Mouse (Mus musculus) bone marrow, adult 2 months (tissue): ENCODE measurements at regions not wholly inside any gene's neighbourhood (a gene's known extent, or its start where the extent isn't known, plus 50 kb on each side); places are given as distances from the start of the nearest gene placed in this dataset.
"Not testable (repeated sequence)": the region's sequence is repeated elsewhere in the genome, so short reads cannot be mapped to it uniquely, and the experiment has no call there.

Source experiments
- H3K27ac ChIP-seq: fragments of 200-500 bp; 2 replicates; pipeline ENCODE4 v1.5.1; 2012; ENCODE audit warnings: low read depth, mild to moderate bottlenecking, control low read depth, inconsistent platforms, low read length; ENCODE audit not compliant: control insufficient read depth, poor library complexity, insufficient read depth
- H3K4me1 ChIP-seq: fragments of 200-500 bp; 2 replicates; pipeline ENCODE4 v1.6.1; 2011; ENCODE audit warnings: low read length; ENCODE audit not compliant: control insufficient read depth, insufficient read depth
- H3K4me3 ChIP-seq: fragments of 200-500 bp; replicated peaks from 2 replicates; pipeline ENCODE3; 2011; ENCODE audit warnings: mild to moderate bottlenecking, low read depth, low read length, control low read depth; ENCODE audit not compliant: control insufficient read depth
- CTCF ChIP-seq: fragments of 200-500 bp; IDR thresholded peaks from 2 replicates; pipeline ENCODE4 v1.5.1; 2011; ENCODE audit warnings: low read length, control low read depth; ENCODE audit not compliant: control insufficient read depth, insufficient read depth
- POLR2A ChIP-seq: fragments of 200-500 bp; IDR thresholded peaks from 2 replicates; pipeline ENCODE4 v1.6.1; 2011; ENCODE audit warnings: low read depth, mild to moderate bottlenecking, control low read depth, low read length, borderline replicate concordance; ENCODE audit not compliant: control insufficient read depth
- WGBS: fragments of 180-500 bp; shearing (Covaris S2); methylation state at CpG from one replicate; pipeline ENCODE4 v1.1.7; 2018; 5-methylcytosine and 5-hydroxymethylcytosine counted together

- 13% methylated on average over 1 of the region's 1 CpGs for WGBS
- TF ChIP-seq CTCF: no peak
- no peak for TF ChIP-seq POLR2A
- Histone ChIP-seq H3K27ac (no peak overlapping the region), H3K4me3 (no peak overlapping the region), H3K4me1 (no peaks in the 10 kb centered on the region)
Measured at GRCm38 (mm10) chr12:92926942-92927341, 1078.0 kb upstream of the Sel1l start.

- no peak overlapping the region for H3K27ac ChIP-seq
- TF ChIP-seq CTCF (no peak), POLR2A (no peak)
- H3K4me3 ChIP-seq: no peak overlapping the region
- 79% methylated on average over 3 of the region's 3 CpGs for WGBS
- H3K4me1 ChIP-seq: no peaks in the 10 kb centered on the region
Measured at GRCm38 (mm10) chr12:92919920-92920319, 1071.0 kb upstream of the Sel1l start.

DNA sequence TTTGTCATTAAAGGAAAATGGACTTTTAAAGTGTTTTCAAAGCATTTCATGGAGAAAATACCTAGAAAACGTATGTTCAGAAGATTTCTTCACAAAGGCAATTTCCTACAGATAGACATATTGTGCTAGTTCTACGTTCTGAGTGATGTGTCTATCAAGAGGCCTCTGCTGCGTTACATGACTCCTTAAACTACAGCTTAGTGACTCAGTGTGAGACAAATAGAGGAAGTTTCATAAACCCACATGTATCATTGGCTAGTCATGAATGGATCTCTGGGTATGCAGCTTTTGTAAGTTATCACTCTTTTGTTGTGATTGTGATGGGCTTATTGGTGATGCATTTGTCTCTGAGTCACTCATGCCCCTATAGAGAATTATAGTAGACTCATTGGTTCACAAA is 1067.3 kb upstream of the Sel1l start:
- Histone ChIP-seq H3K27ac (no peak overlapping the region), H3K4me3 (no peak overlapping the region), H3K4me1 (no peaks in the 10 kb centered on the region)
- WGBS: 41% methylated on average over 3 of the region's 3 CpGs
- no peak for TF ChIP-seq CTCF
- no peak for TF ChIP-seq POLR2A

- no peak overlapping the region for H3K4me3 ChIP-seq
- TF ChIP-seq CTCF (no peak), POLR2A (no peak)
- H3K4me1 ChIP-seq: no peaks in the 10 kb centered on the region
- H3K27ac ChIP-seq: no peak overlapping the region
Measured at GRCm38 (mm10) chr12:92915776-92916175, 1066.8 kb upstream of the Sel1l start.

GRCm38 (mm10) chr12:92915203-92915602 is 1066.2 kb upstream of the Sel1l start:
- no peak overlapping the region for H3K27ac ChIP-seq
- no peaks in the 10 kb centered on the region for H3K4me1 ChIP-seq
- TF ChIP-seq CTCF (no peak), POLR2A (no peak)
- no peak overlapping the region for H3K4me3 ChIP-seq
- WGBS: 94% methylated on average over 1 of the region's 1 CpGs

- H3K27ac ChIP-seq: no peak overlapping the region
- no peak overlapping the region for H3K4me3 ChIP-seq
- no peaks in the 10 kb centered on the region for H3K4me1 ChIP-seq
- TF ChIP-seq CTCF (no peak), POLR2A (no peak)
- 83% methylated on average over 2 of the region's 2 CpGs for WGBS
Measured at GRCm38 (mm10) chr12:92904382-92904781, 1055.4 kb upstream of the Sel1l start.

GRCm38 (mm10) chr12:92892315-92892714 is 1043.4 kb upstream of the Sel1l start:
- Histone ChIP-seq H3K4me3 (no peak overlapping the region), H3K4me1 (peaks cover 2% of the 10 kb centered on the region), H3K27ac (peak overlapping the region; percentile 85)
- WGBS: 19% methylated on average over 7 of the region's 9 CpGs
- TF ChIP-seq CTCF (no peak), POLR2A (no peak)

GRCm38 (mm10) chr12:92891663-92892062 is 1042.7 kb upstream of the Sel1l start:
- H3K27ac ChIP-seq, H3K4me3 ChIP-seq, H3K4me1 ChIP-seq: not testable (repeated sequence)
- no CpG with 5 or more reads among the region's 8 CpGs for WGBS

- H3K4me1 ChIP-seq, H3K4me3 ChIP-seq, H3K27ac ChIP-seq: not testable (repeated sequence)
- WGBS: 97% methylated on average over 7 of the region's 9 CpGs
Measured at GRCm38 (mm10) chr12:92891126-92891525, 1042.2 kb upstream of the Sel1l start.

DNA sequence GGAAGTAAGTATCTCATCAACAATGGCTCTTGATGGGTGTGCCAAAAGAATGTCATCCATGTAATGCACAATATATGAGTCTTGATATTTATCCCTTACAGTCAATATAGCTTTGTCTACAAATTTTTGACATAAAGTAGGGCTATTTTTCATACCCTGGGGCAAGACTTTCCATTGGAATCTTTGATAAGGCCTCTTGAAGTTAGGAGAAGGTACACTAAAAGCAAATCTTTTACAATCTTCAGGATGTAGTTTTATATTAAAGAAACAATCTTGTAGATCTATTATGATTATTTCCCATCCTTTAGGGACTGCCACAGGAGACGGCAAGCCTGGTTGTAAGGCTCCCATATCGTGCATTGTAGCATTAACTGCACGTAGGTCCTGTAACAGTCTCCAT is 1038.8 kb upstream of the Sel1l start:
- WGBS: 82% methylated on average over 3 of the region's 3 CpGs
- peaks cover 2% of the 10 kb centered on the region for H3K4me1 ChIP-seq
- H3K4me3 ChIP-seq: no peak overlapping the region
- no peak overlapping the region for H3K27ac ChIP-seq
- TF ChIP-seq CTCF (no peak), POLR2A (no peak)

DNA sequence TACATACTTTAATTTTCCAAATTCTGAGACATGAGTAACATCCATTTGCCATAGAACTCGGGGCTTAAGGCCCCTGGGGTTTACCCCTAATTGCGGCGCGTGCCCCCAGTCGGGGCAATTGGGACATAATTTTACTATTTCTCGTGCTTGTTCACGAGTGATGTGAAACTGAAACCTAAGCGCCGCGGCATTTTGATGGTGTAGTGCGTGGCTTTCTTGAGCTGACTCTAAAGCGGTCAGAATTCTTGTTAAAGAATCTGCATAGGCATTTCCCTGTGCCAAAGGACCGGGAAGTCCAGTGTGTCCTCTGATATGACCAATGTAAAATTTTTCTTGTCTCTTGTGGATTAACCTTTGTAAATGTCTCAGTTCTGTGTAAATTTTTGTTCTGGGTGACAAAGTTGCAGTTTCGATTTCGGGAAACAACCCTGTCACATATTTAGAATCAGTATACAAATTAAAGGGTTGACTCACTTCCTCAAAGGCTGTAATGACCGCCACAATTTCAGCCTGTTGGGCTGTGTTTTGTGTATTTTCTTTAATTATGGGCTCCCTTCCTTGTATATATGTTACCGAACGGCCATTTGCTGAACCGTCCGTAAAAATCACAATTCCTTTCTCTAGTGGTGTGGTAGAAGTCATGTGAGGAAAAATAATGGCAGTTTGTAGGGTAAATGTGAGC is 1037.6 kb upstream of the Sel1l start:
- not testable (repeated sequence) for H3K4me3 ChIP-seq, H3K27ac ChIP-seq, H3K4me1 ChIP-seq
- 89% methylated on average over 20 of the region's 20 CpGs for WGBS

GRCm38 (mm10) chr12:92884014-92884413 is 1035.1 kb upstream of the Sel1l start:
- not testable (repeated sequence) for H3K4me1 ChIP-seq, H3K4me3 ChIP-seq, H3K27ac ChIP-seq
- 78% methylated on average over 2 of the region's 2 CpGs for WGBS

DNA sequence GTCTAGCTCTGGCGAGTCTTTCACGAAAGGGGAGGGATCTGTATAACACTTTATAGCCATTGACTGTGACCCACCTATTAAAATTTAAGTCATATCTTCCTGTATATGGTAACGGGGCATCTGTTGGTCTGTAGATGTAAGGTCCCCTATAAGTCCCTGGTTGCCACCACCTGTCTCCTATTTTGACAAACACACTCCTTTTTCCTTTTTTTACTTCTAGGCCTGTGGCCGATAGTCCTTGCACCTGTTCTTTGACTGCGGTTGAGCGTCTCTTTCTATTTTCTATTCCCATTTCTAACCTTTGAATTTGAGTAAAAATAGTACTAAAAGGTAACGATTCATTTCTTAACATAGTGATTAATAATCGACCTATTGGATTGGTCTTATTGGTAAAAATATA is 1034.1 kb upstream of the Sel1l start:
- H3K4me3 ChIP-seq, H3K27ac ChIP-seq, H3K4me1 ChIP-seq: not testable (repeated sequence)
- WGBS: no CpG with 5 or more reads among the region's 8 CpGs
